Mouse (Mus musculus): ENCODE measurements around the gene Trpv4. TPM values are rescaled to one million over a fixed set of nuclear protein-coding genes. Genes with fewer than 3 reads are reported as not detected.

The Trpv4 gene
- total RNA-seq, 2 experiments from 2014 or later: 1.6 to 1.8 TPM

- peak; percentile 28 for DNase-seq
- intact Hi-C loops (cut with DNase I; ENCODE audit: low total_unique reads): no loop called here
Measured at GRCm38 (mm10) chr5:114575530-114575929, 82.7 kb downstream of the Trpv4 start.

- no peak for DNase-seq
- intact Hi-C loops (cut with DNase I; ENCODE audit: low total_unique reads): no loop called here
Measured at GRCm38 (mm10) chr5:114575010-114575409, 83.2 kb downstream of the Trpv4 start.

- DNase-seq: no peak
- intact Hi-C loops (cut with DNase I; ENCODE audit: low total_unique reads): no loop called here
Measured at GRCm38 (mm10) chr5:114573920-114574628, 84.1 kb downstream of the Trpv4 start.

- no peak for DNase-seq
- intact Hi-C loops (cut with DNase I; ENCODE audit: low total_unique reads): no loop called here
Measured at GRCm38 (mm10) chr5:114572997-114573396, 85.2 kb downstream of the Trpv4 start.

Other genes starting within 250 kb of the Trpv4 start
- gene Mmab, start 214.4 kb downstream of the Trpv4 start, total RNA-seq (2021): 10 to 100 TPM in 1 of 2 experiments, 1 to 10 TPM in 1; 9.9 to 11.4 TPM
- gene Mvk, start 214.2 kb downstream of the Trpv4 start, total RNA-seq (2021): 10 to 100 TPM in 1 of 2 experiments, 1 to 10 TPM in 1; 9.1 to 13.8 TPM
- gene Fam222a, start 90.4 kb downstream of the Trpv4 start, total RNA-seq (2021): under 1 TPM; 0.49 to 0.96 TPM
- gene Gltp, start 32.6 kb upstream of the Trpv4 start, total RNA-seq (2021): 10 to 100 TPM; 10.8 to 13.5 TPM
- 1 to 10 TPM; 3.4 to 3.5 TPM for gene Tchp, start 49.3 kb upstream of the Trpv4 start, total RNA-seq (2021)
- 10 to 100 TPM; 29.9 to 30.1 TPM for gene Ankrd13a, start 116.3 kb upstream of the Trpv4 start, total RNA-seq (2021)
- 10 to 100 TPM; 19.8 to 25.8 TPM for gene Git2, start 117.1 kb upstream of the Trpv4 start, total RNA-seq (2021)
- gene 1500011B03Rik, start 165.0 kb upstream of the Trpv4 start, total RNA-seq (2021): 10 to 100 TPM in 1 of 2 experiments, 1 to 10 TPM in 1; 9.4 to 10.5 TPM
- not detected for gene 4930519G04Rik, start 195.2 kb upstream of the Trpv4 start, total RNA-seq (2021)
- not detected for gene Gm9936, start 200.3 kb upstream of the Trpv4 start, total RNA-seq (2021)
- under 1 TPM; 0.38 to 0.88 TPM for gene Oasl2, start 238.5 kb upstream of the Trpv4 start, total RNA-seq (2021)